Comparison of ENCODE assay signal across 16 mouse cellular contexts in the genomic region with DNA sequence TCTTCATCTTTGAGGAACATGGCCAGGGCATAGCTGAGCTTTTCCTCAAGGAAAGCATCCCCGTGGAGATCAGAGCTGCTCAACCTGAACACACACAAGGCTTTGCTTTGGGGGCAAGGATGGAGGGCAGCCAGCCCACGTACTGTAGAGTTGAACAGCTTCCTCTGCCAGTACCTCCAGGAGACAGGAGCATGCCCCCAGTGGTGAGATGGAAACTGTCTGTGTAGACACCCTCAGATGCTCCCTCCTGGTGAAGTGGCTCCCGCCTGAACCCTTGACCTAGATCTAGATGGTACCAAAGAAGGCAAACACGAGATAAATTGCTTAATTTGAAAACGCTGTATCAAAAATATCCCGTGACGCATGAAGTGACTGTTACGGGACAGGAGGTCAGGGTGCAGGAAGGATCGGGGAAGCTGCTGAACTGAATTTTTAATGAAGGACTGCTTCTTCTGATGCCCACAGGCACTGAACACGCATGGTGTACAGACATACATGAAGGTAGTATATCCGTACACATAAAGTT.
A peak's percentile ranks its signal among the peaks of the same experiment; 100 is the strongest.
DNase-seq lines count a peak whose midpoint lies in the region; ATAC-seq and TF ChIP-seq lines count a peak whose summit lies in the region.
"Had no signal": no experiment of that assay in that cellular context is flagged by ENCODE, and none has a peak within 500 bp of the region (broad histone marks: within the 10 kb centered on the region; RNA-seq: fewer than 3 reads in every experiment).

No protein-coding gene starts in this region.

- H3K4me2 ChIP-seq in liver, embryonic 12.5 days, result no peak overlapping the region
- H3K4me2 ChIP-seq in midbrain, embryonic 14.5 days (ENCODE audit: low read length), result no peak overlapping the region
- H3K4me2 ChIP-seq: forebrain, embryonic 15.5 days; heart, embryonic 13.5 days; hindbrain, embryonic 13.5 days; liver, embryonic 15.5 days had no signal

- no peaks in the 10 kb centered on the region for H3K27me3 ChIP-seq in liver, adult 2 months (ENCODE audit: control insufficient read depth, insufficient read depth, low read length)
- H3K27me3 ChIP-seq in liver, embryonic 12.5 days (replicated peaks), result peaks cover 6% of the 10 kb centered on the region; the same call in 1 of the 2 replicates
- no peaks in the 10 kb centered on the region for H3K27me3 ChIP-seq in midbrain, embryonic 14.5 days (ENCODE audit: control insufficient read depth, insufficient read depth, low read length)
- H3K27me3 ChIP-seq: forebrain, embryonic 15.5 days; heart, embryonic 13.5 days; liver, embryonic 15.5 days had no signal

- no peak for ATAC-seq in liver, embryonic 12.5 days
- ATAC-seq in midbrain, embryonic 14.5 days (ENCODE audit: low FRiP score, low TSS enrichment), result no peak

- WGBS in liver, adult 2 months, result 32% methylated on average over 11 of the region's 11 CpGs
- 58% methylated on average over 11 of the region's 11 CpGs for WGBS in liver, embryonic 12.5 days (ENCODE audit: insufficient replicate concordance)
- 77% methylated on average over 11 of the region's 11 CpGs for WGBS in midbrain, embryonic 14.5 days

- H3K4me1 ChIP-seq in liver, adult 2 months (ENCODE audit: control insufficient read depth, insufficient read depth, low read length), result peaks cover 6% of the 10 kb centered on the region
- H3K4me1 ChIP-seq in liver, embryonic 12.5 days, result no peaks in the 10 kb centered on the region
- no peaks in the 10 kb centered on the region for H3K4me1 ChIP-seq in midbrain, embryonic 14.5 days (ENCODE audit: control insufficient read depth, insufficient read depth, low read length)
- H3K4me1 ChIP-seq: liver, embryonic 15.5 days had no signal

- peak; percentile 29 for DNase-seq in adrenal gland, postnatal 10 days
- DNase-seq in adrenal gland, postnatal 4 days (ENCODE audit: low spot score in 2 of 2), result no peak
- DNase-seq in liver, adult 2 months (ENCODE audit: extremely low read depth, low read depth, low spot score), result peak; percentile 84
- DNase-seq in A20 (ENCODE audit: low read depth, low spot score), result peak; percentile 22
- DNase-seq in midbrain, embryonic 14.5 days, result no peak
- no peak for DNase-seq in frontal cortex, postnatal 10 days (ENCODE audit: low spot score in 2 of 2)
- no peak for DNase-seq in heart, postnatal 4 days
- DNase-seq: cerebellum, adult 11-12 months; embryo, embryonic 11 days; kidney, adult 2 months had no signal

- no peak overlapping the region for H3K4me3 ChIP-seq in liver, adult 2 months (ENCODE audit: insufficient read depth, low read depth, low read length)
- H3K4me3 ChIP-seq in liver, embryonic 12.5 days, result no peak overlapping the region
- H3K4me3 ChIP-seq in midbrain, embryonic 14.5 days (replicated peaks; ENCODE audit: low read depth, low read length), result no peak overlapping the region
- H3K4me3 ChIP-seq: forebrain, embryonic 15.5 days; heart, embryonic 13.5 days; hindbrain, embryonic 13.5 days; liver, embryonic 15.5 days; myocyte had no signal

- no peaks in the 10 kb centered on the region for H3K36me3 ChIP-seq in liver, adult 2 months (ENCODE audit: control insufficient read depth, insufficient read depth, low read length)
- H3K36me3 ChIP-seq in liver, embryonic 12.5 days, result no peaks in the 10 kb centered on the region
- H3K36me3 ChIP-seq in midbrain, embryonic 14.5 days (ENCODE audit: control insufficient read depth, insufficient read depth, low read length), result no peaks in the 10 kb centered on the region
- H3K36me3 ChIP-seq: forebrain, embryonic 15.5 days; heart, embryonic 13.5 days; hindbrain, embryonic 13.5 days; liver, embryonic 15.5 days had no signal

- no peaks in the 10 kb centered on the region for H3K9me3 ChIP-seq in liver, embryonic 12.5 days (replicated peaks)
- no peaks in the 10 kb centered on the region for H3K9me3 ChIP-seq in midbrain, embryonic 14.5 days (ENCODE audit: control insufficient read depth, low read length)
- H3K9me3 ChIP-seq: forebrain, embryonic 15.5 days; heart, embryonic 13.5 days; hindbrain, embryonic 13.5 days; liver, embryonic 15.5 days had no signal

- H3K27ac ChIP-seq in liver, adult 2 months (replicated peaks; ENCODE audit: insufficient read depth, low read depth, low read length), result no peak overlapping the region; the same call in 1 of the 2 replicates
- H3K27ac ChIP-seq in liver, embryonic 12.5 days, result no peak overlapping the region
- H3K27ac ChIP-seq in midbrain, embryonic 14.5 days (replicated peaks; ENCODE audit: low read depth, low read length), result 0 out of 2 replicates have a peak overlapping the region, but pooled peaks have one; percentile 14
- H3K27ac ChIP-seq: heart, embryonic 13.5 days; hindbrain, embryonic 13.5 days; liver, embryonic 15.5 days had no signal

- TF ChIP-seq CTCF in liver, adult 2 months (IDR thresholded peaks at IDR 0.05; ENCODE audit: low read depth, low read length), result peak; percentile 50

- no peak overlapping the region for H3K9ac ChIP-seq in liver, adult 2 months (ENCODE audit: low read depth, low read length)
- H3K9ac ChIP-seq in liver, embryonic 12.5 days, result no peak overlapping the region
- H3K9ac ChIP-seq in midbrain, embryonic 14.5 days (replicated peaks; ENCODE audit: low read length), result no peak overlapping the region
- H3K9ac ChIP-seq: forebrain, embryonic 15.5 days; heart, embryonic 13.5 days; hindbrain, embryonic 13.5 days; liver, embryonic 15.5 days had no signal

- H3K79me2 ChIP-seq in liver, adult 2 months (ENCODE audit: control insufficient read depth, insufficient read depth, low read length), result no peaks in the 10 kb centered on the region

- no peak for TF ChIP-seq POLR2A in liver, adult 2 months (IDR thresholded peaks at IDR 0.05; ENCODE audit: extremely low read depth, insufficient read depth, low read length)

Comparison
In these comparisons a context has a peak if more than half of its experiments do, and no peak if none do; other contexts are left out.
1. DNase-seq: peak in adrenal gland, postnatal 10 days (single experiment), liver, adult 2 months (single experiment) and A20 (single experiment); none in adrenal gland, postnatal 4 days (0 of 2), midbrain, embryonic 14.5 days (single experiment), frontal cortex, postnatal 10 days (0 of 2) and heart, postnatal 4 days (single experiment).